ENCODE assay signal across 12 mouse cellular contexts in genomic region chr11:21033234-21033822, GRCm38 (mm10). TPM values are rescaled to one million over a fixed set of nuclear protein-coding genes. Genes with fewer than 3 reads are reported as not detected.
DNase-seq lines count a peak whose midpoint lies in the region; ATAC-seq lines count a peak whose summit lies in the region.
"Had no signal": no experiment of that assay in that cellular context is flagged by ENCODE, and none has a peak within 500 bp of the region (broad histone marks: within the 10 kb centered on the region; RNA-seq: fewer than 3 reads in every experiment).

No protein-coding gene starts in this region.

- no peak overlapping the region for H3K4me2 ChIP-seq in kidney, embryonic 14.5 days (replicated peaks; ENCODE audit: low read depth, low read length)
- H3K4me2 ChIP-seq: embryonic facial prominence, embryonic 12.5 days; hindbrain, embryonic 15.5 days had no signal

- H3K9me3 ChIP-seq in kidney, embryonic 14.5 days (ENCODE audit: control insufficient read depth, low read length): 0 out of 2 replicates have a peak, but pooled peaks cover 3% of the 10 kb centered on the region
- no peaks in the 10 kb centered on the region for H3K9me3 ChIP-seq in limb, embryonic 10.5 days (replicated peaks)
- H3K9me3 ChIP-seq: embryonic facial prominence, embryonic 12.5 days; hindbrain, embryonic 15.5 days had no signal

- 66% methylated on average over 14 of the region's 14 CpGs for WGBS in kidney, embryonic 14.5 days
- 87% methylated on average over 14 of the region's 14 CpGs for WGBS in limb, embryonic 10.5 days

- H3K4me1 ChIP-seq in kidney, embryonic 14.5 days (ENCODE audit: control insufficient read depth, insufficient read depth, low read length): peaks cover 15% of the 10 kb centered on the region
- H3K4me1 ChIP-seq in limb, embryonic 10.5 days: peaks cover 20% of the 10 kb centered on the region
- H3K4me1 ChIP-seq: embryonic facial prominence, embryonic 12.5 days had no signal

- no peak for ATAC-seq in kidney, embryonic 14.5 days (ENCODE audit: low FRiP score, low TSS enrichment)
- ATAC-seq in CD4-positive, CD25-positive, alpha-beta regulatory T cell, adult 4 months: peak; percentile 15
- ATAC-seq in erythroblast, adult 5-6 weeks (replicated peaks; ENCODE audit: low FRiP score, poor library complexity, severe bottlenecking): no peak

- no peaks in the 10 kb centered on the region for H3K36me3 ChIP-seq in kidney, embryonic 14.5 days (ENCODE audit: control insufficient read depth, insufficient read depth, low read length)
- H3K36me3 ChIP-seq in limb, embryonic 10.5 days: no peaks in the 10 kb centered on the region
- H3K36me3 ChIP-seq: embryonic facial prominence, embryonic 12.5 days; hindbrain, embryonic 15.5 days had no signal

- H3K9ac ChIP-seq in kidney, embryonic 14.5 days (ENCODE audit: low read depth, low read length): no peak overlapping the region
- H3K9ac ChIP-seq: embryonic facial prominence, embryonic 12.5 days; hindbrain, embryonic 15.5 days had no signal

- H3K4me3 ChIP-seq in kidney, embryonic 14.5 days (ENCODE audit: low read length): no peak overlapping the region
- no peak overlapping the region for H3K4me3 ChIP-seq in limb, embryonic 10.5 days
- H3K4me3 ChIP-seq: embryonic facial prominence, embryonic 12.5 days; hindbrain, embryonic 15.5 days had no signal

- H3K27me3 ChIP-seq in kidney, embryonic 14.5 days (ENCODE audit: control insufficient read depth, insufficient read depth, low read length): no peaks in the 10 kb centered on the region
- no peaks in the 10 kb centered on the region for H3K27me3 ChIP-seq in limb, embryonic 10.5 days (ENCODE audit: low read depth, poor library complexity, severe bottlenecking)
- H3K27me3 ChIP-seq: embryonic facial prominence, embryonic 12.5 days; hindbrain, embryonic 15.5 days had no signal

- H3K27ac ChIP-seq in kidney, embryonic 14.5 days (ENCODE audit: low read depth, low read length): peak overlapping the region; percentile 30; the same call in 1 of the 2 replicates
- H3K27ac ChIP-seq in limb, embryonic 10.5 days: peak overlapping the region; percentile 51
- H3K27ac ChIP-seq: embryonic facial prominence, embryonic 12.5 days; hindbrain, embryonic 15.5 days had no signal

- DNase-seq in kidney, adult 8-10 months: no peak
- peak; percentile 67 for DNase-seq in MN1 (ENCODE audit: low spot score)
- DNase-seq in limb, embryonic 10.5 days (ENCODE audit: low spot score): no peak
- no peak for DNase-seq in urinary bladder, postnatal 25 days (ENCODE audit: low spot score)
- DNase-seq in right cerebral cortex, postnatal 25 days: no peak
- DNase-seq: cerebellum, adult 9-11 months; midbrain, embryonic 14.5 days had no signal

RNA-seq across cellular contexts. Expression of gene Peli1, which starts 57.8 kb away (rescaled TPM):
- polyA plus RNA-seq in kidney, embryonic 14.5 days (2014; fragmentation: Nextera tagmentation; extraction: Ambion mirVana): 46.2 and 59.6 TPM in 2 replicates
- polyA plus RNA-seq in CD4-positive, CD25-positive, alpha-beta regulatory T cell, adult 4 months (2017; shearing (Covaris generic)): 10 to 100 TPM; 72.2 to 96.4 TPM
- 59.0 and 64.3 TPM in 2 replicates for polyA plus RNA-seq in limb, embryonic 10.5 days (2016; fragmentation: Nextera tagmentation; extraction: Ambion mirVana)
- total RNA-seq in erythroblast, adult 5-6 weeks (2015; ENCODE audit: low replicate concordance): 17.5 and 28.0 TPM in 2 replicates
- 26.2 and 28.4 TPM in 2 replicates for total RNA-seq in erythroblast, adult 5-6 weeks (2017; ENCODE audit: low replicate concordance)
